Mouse (Mus musculus): ENCODE measurements around the gene Adam22.

GRCm38 (mm10) chr5:8408746-8409145, 40.8 kb upstream of the Adam22 start:
- TF ChIP-seq POLR2A (IDR thresholded peaks at IDR 0.05; ENCODE audit: control insufficient read depth, low read depth, low read length) (no peak), CTCF (IDR thresholded peaks at IDR 0.05; ENCODE audit: control insufficient read depth, insufficient read depth, insufficient replicate concordance, low read depth, low read length) (no peak)

Data from testis, adult 2 months (tissue).